ENCODE assay signal across 12 mouse cellular contexts in the genomic region with DNA sequence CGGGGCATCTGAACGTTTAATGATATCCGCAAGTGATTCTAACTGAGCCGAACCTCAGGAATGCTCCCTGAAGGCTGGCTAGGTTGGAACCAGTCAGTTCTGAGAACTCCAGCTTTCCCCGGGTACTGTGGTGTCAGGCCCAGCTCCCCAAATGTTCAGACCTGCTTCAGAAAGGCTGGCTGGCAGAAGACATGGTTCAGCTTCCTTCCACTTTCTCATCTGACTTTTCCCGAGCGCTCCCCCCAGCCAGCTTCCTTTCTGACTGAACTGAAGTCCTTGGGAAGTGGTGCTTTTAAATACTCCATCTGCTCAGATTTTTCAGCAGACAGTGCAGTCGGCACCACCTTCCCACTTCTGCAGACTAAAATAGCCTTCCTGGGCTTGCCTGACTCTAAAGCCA. TPM values are rescaled to one million over a fixed set of nuclear protein-coding genes. Genes with fewer than 3 reads are reported as not detected.
DNase-seq lines count a peak whose midpoint lies in the region; ATAC-seq lines count a peak whose summit lies in the region.
"Had no signal": no experiment of that assay in that cellular context is flagged by ENCODE, and none has a peak within 500 bp of the region (broad histone marks: within the 10 kb centered on the region; RNA-seq: fewer than 3 reads in every experiment).

No protein-coding gene starts in this region.

- no peak for DNase-seq in heart, adult 18-20 months
- DNase-seq in layer of hippocampus, adult 9-11 months: peak; percentile 56
- DNase-seq in lung, postnatal 14 days: peak; percentile 17
- no peak for DNase-seq in testis, postnatal 10 days (ENCODE audit: low spot score)
- DNase-seq in cerebellum, postnatal 4 days (ENCODE audit: low spot score in 2 of 2): no peak
- DNase-seq: kidney, adult 18-20 months had no signal

- H3K4me3 ChIP-seq in heart, embryonic 16.5 days (ENCODE audit: low read length): no peak overlapping the region
- no peak overlapping the region for H3K4me3 ChIP-seq in embryonic facial prominence, embryonic 12.5 days
- H3K4me3 ChIP-seq: forebrain, embryonic 10.5 days; megakaryocyte, embryonic 14.5 days had no signal

- 54% methylated on average over 8 of the region's 8 CpGs for WGBS in heart, embryonic 16.5 days
- WGBS in embryonic facial prominence, embryonic 12.5 days: 72% methylated on average over 8 of the region's 8 CpGs

- H3K4me2 ChIP-seq in heart, embryonic 16.5 days (ENCODE audit: low read depth, low read length): no peak overlapping the region
- no peak overlapping the region for H3K4me2 ChIP-seq in embryonic facial prominence, embryonic 12.5 days (replicated peaks)

- H3K36me3 ChIP-seq in heart, embryonic 16.5 days (ENCODE audit: control insufficient read depth, insufficient read depth): no peaks in the 10 kb centered on the region
- no peaks in the 10 kb centered on the region for H3K36me3 ChIP-seq in embryonic facial prominence, embryonic 12.5 days
- H3K36me3 ChIP-seq: forebrain, embryonic 10.5 days had no signal

- no peak for ATAC-seq in heart, embryonic 16.5 days (replicated peaks; ENCODE audit: extremely low read depth, insufficient read depth, low FRiP score)
- no peak for ATAC-seq in embryonic facial prominence, embryonic 12.5 days (ENCODE audit: insufficient number of reproducible peaks, insufficient read depth, low FRiP score, low TSS enrichment)
- ATAC-seq in megakaryocyte, adult 5-6 weeks (ENCODE audit: poor library complexity, severe bottlenecking): no peak
- ATAC-seq: CD4-positive, CD25-positive, alpha-beta regulatory T cell, adult 4 months had no signal

- H3K4me1 ChIP-seq in heart, embryonic 16.5 days (ENCODE audit: control insufficient read depth, insufficient read depth, low read length): no peaks in the 10 kb centered on the region
- H3K4me1 ChIP-seq in embryonic facial prominence, embryonic 12.5 days: peaks cover 14% of the 10 kb centered on the region
- H3K4me1 ChIP-seq: megakaryocyte, embryonic 14.5 days had no signal

- H3K9me3 ChIP-seq in heart, embryonic 16.5 days (replicated peaks; ENCODE audit: control insufficient read depth, low read length): no peaks in the 10 kb centered on the region
- no peaks in the 10 kb centered on the region for H3K9me3 ChIP-seq in embryonic facial prominence, embryonic 12.5 days
- H3K9me3 ChIP-seq: forebrain, embryonic 10.5 days; megakaryocyte, embryonic 14.5 days had no signal

- no peak overlapping the region for H3K9ac ChIP-seq in heart, embryonic 16.5 days (ENCODE audit: low read length)
- no peak overlapping the region for H3K9ac ChIP-seq in embryonic facial prominence, embryonic 12.5 days

- peak overlapping the region; percentile 38; the same call in 1 of the 2 replicates for H3K27ac ChIP-seq in heart, embryonic 16.5 days (ENCODE audit: low read length)
- H3K27ac ChIP-seq in embryonic facial prominence, embryonic 12.5 days: 0 out of 2 replicates have a peak overlapping the region, but pooled peaks have one; percentile 9
- H3K27ac ChIP-seq: forebrain, embryonic 10.5 days had no signal

- H3K27me3 ChIP-seq in heart, embryonic 16.5 days (ENCODE audit: control insufficient read depth, insufficient read depth, low read length): no peaks in the 10 kb centered on the region
- H3K27me3 ChIP-seq in embryonic facial prominence, embryonic 12.5 days: no peaks in the 10 kb centered on the region

RNA-seq across cellular contexts. Expression of gene Sh3rf1, which starts 6.2 kb away (rescaled TPM):
- polyA plus RNA-seq in heart, embryonic 16.5 days (2015; fragmentation: Nextera tagmentation; extraction: Ambion mirVana): 4.9 and 5.3 TPM in 2 replicates
- total RNA-seq in heart, adult 18-20 months (2021): 1 to 10 TPM; 4.7 to 5.0 TPM
- 15.5 and 16.0 TPM in 2 replicates for polyA plus RNA-seq in embryonic facial prominence, embryonic 12.5 days (2016; fragmentation: Nextera tagmentation; extraction: Ambion mirVana)
- 2.7 TPM in 2 replicates for total RNA-seq in megakaryocyte, adult 5-6 weeks (2015)
- total RNA-seq in megakaryocyte, adult 5-6 weeks (2017): 1.8 and 2.6 TPM in 2 replicates

Comparison
In these comparisons a context has a peak if more than half of its experiments do, and no peak if none do; other contexts are left out.
1. DNase-seq: peak in layer of hippocampus, adult 9-11 months (single experiment) and lung, postnatal 14 days (single experiment); none in heart, adult 18-20 months (0 of 2), testis, postnatal 10 days (single experiment) and cerebellum, postnatal 4 days (0 of 2).